Mouse (Mus musculus): ENCODE results near the gene Unc80.

- TF ChIP-seq CTCF (IDR thresholded peaks at IDR 0.05; ENCODE audit: control insufficient read depth, insufficient read depth, insufficient replicate concordance, low read depth, low read length), result no peak
- no peak for TF ChIP-seq POLR2A (IDR thresholded peaks at IDR 0.05; ENCODE audit: control insufficient read depth, low read depth, low read length)
Measured at GRCm38 (mm10) chr1:66704523-66704922, 236.4 kb downstream of the Unc80 start.

All from testis, adult 2 months (tissue).